In the genomic region with DNA sequence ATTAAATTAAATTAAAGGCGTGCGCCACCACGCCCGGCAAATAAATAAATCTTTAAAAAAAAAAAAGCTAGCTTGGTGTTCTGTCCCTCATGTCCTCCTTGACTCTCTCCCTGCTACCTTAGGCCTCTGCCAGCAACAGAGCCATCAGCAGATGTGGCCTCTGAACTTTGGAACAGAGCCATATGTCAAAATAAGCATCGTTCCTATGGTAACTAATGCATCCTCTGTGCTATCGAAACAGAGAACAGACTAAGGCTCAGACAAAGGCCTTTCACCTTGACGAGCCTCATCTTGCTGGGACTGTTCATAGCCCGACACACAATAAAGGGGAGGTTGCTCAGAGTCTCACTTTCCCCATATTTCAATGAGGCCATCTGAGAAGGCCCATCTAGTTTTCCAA, we compare ENCODE assay signal across 17 mouse cellular contexts. TPM values are rescaled to one million over a fixed set of nuclear protein-coding genes. Genes with fewer than 3 reads are reported as not detected.
A peak's percentile ranks its signal among the peaks of the same experiment; 100 is the strongest.
DNase-seq lines count a peak whose midpoint lies in the region; ATAC-seq lines count a peak whose summit lies in the region.
"Had no signal": no experiment of that assay in that cellular context is flagged by ENCODE, and none has a peak within 500 bp of the region (broad histone marks: within the 10 kb centered on the region; RNA-seq: fewer than 3 reads in every experiment).

No protein-coding gene starts in this region.

- no peak for ATAC-seq in heart, embryonic 16.5 days (replicated peaks; ENCODE audit: extremely low read depth, insufficient read depth, low FRiP score)
- no peak for ATAC-seq in hindbrain, embryonic 13.5 days (ENCODE audit: low FRiP score)
- ATAC-seq: inflammation-experienced regulatory T-cells, adult 6 months; Patski had no signal

- no peak for DNase-seq in heart, adult 11 months
- peak; percentile 43 for DNase-seq in 3T3-L1 (ENCODE audit: low read depth, low spot score)
- peak; percentile 71 for DNase-seq in embryo, embryonic 10 days (ENCODE audit: low spot score)
- DNase-seq in gastrocnemius, postnatal 10 days, result no peak
- no peak for DNase-seq in heart, postnatal 10 days
- DNase-seq in heart, adult 9 months (ENCODE audit: low spot score in 2 of 2), result no peak
- DNase-seq: adrenal gland, adult 8-10 months; kidney, postnatal 36 days; lung, postnatal 4 days had no signal

- H3K36me3 ChIP-seq in heart, embryonic 16.5 days (ENCODE audit: control insufficient read depth, insufficient read depth), result no peaks in the 10 kb centered on the region
- H3K36me3 ChIP-seq in hindbrain, embryonic 13.5 days, result peaks cover 28% of the 10 kb centered on the region

- 0 out of 2 replicates have a peak, but pooled peaks cover 4% of the 10 kb centered on the region for H3K9me3 ChIP-seq in heart, embryonic 16.5 days (replicated peaks; ENCODE audit: control insufficient read depth, low read length)
- H3K9me3 ChIP-seq in hindbrain, embryonic 13.5 days, result no peaks in the 10 kb centered on the region
- H3K9me3 ChIP-seq: embryonic facial prominence, embryonic 15.5 days; heart, embryonic 13.5 days; limb, embryonic 15.5 days had no signal

- H3K27ac ChIP-seq in heart, embryonic 16.5 days (ENCODE audit: low read length), result no peak overlapping the region
- H3K27ac ChIP-seq in hindbrain, embryonic 13.5 days, result peak overlapping the region; percentile 49
- H3K27ac ChIP-seq: embryonic facial prominence, embryonic 15.5 days; heart, embryonic 13.5 days; left cerebral cortex, adult 2 months; limb, embryonic 15.5 days had no signal

- intact Hi-C loops in heart, postnatal 10 days (cut with DNase I), result loop anchor here (5.0 kb wide), 1 partner anchor 221 kb away; no protein-coding TSS in a partner anchor

- no peaks in the 10 kb centered on the region for H3K27me3 ChIP-seq in heart, embryonic 16.5 days (ENCODE audit: control insufficient read depth, insufficient read depth, low read length)
- no peaks in the 10 kb centered on the region for H3K27me3 ChIP-seq in hindbrain, embryonic 13.5 days
- H3K27me3 ChIP-seq: embryonic facial prominence, embryonic 15.5 days; heart, embryonic 13.5 days; limb, embryonic 15.5 days; Patski had no signal

- no peak overlapping the region for H3K4me3 ChIP-seq in heart, embryonic 16.5 days (ENCODE audit: low read length)
- no peak overlapping the region for H3K4me3 ChIP-seq in hindbrain, embryonic 13.5 days
- H3K4me3 ChIP-seq: embryonic facial prominence, embryonic 15.5 days; heart, embryonic 13.5 days; left cerebral cortex, adult 2 months; limb, embryonic 15.5 days had no signal

- WGBS in heart, embryonic 16.5 days, result 79% methylated on average over 8 of the region's 8 CpGs
- 62% methylated on average over 8 of the region's 8 CpGs for WGBS in hindbrain, embryonic 13.5 days

- no peak overlapping the region for H3K4me2 ChIP-seq in heart, embryonic 16.5 days (ENCODE audit: low read depth, low read length)
- no peak overlapping the region for H3K4me2 ChIP-seq in hindbrain, embryonic 13.5 days
- H3K4me2 ChIP-seq: embryonic facial prominence, embryonic 15.5 days; heart, embryonic 13.5 days; limb, embryonic 15.5 days had no signal

- H3K9ac ChIP-seq in heart, embryonic 16.5 days (ENCODE audit: low read length), result 0 out of 2 replicates have a peak overlapping the region, but pooled peaks have one; percentile 6
- H3K9ac ChIP-seq in hindbrain, embryonic 13.5 days, result peak overlapping the region; percentile 20; the same call in 1 of the 2 replicates
- H3K9ac ChIP-seq: embryonic facial prominence, embryonic 15.5 days; heart, embryonic 13.5 days; limb, embryonic 15.5 days had no signal

- H3K4me1 ChIP-seq in heart, embryonic 16.5 days (ENCODE audit: control insufficient read depth, insufficient read depth, low read length), result peaks cover 5% of the 10 kb centered on the region; the same call in 1 of the 2 replicates
- peaks cover 25% of the 10 kb centered on the region for H3K4me1 ChIP-seq in hindbrain, embryonic 13.5 days (replicated peaks)

RNA-seq across cellular contexts. Expression of a gene that starts 4.8 kb away (rescaled TPM):
- polyA plus RNA-seq in heart, embryonic 16.5 days (2015; fragmentation: Nextera tagmentation; extraction: Ambion mirVana), result 20.5 and 25.1 TPM in 2 replicates
- polyA plus RNA-seq in hindbrain, embryonic 13.5 days (2015; fragmentation: Nextera tagmentation; extraction: Ambion mirVana), result 55.7 and 58.3 TPM in 2 replicates
- total RNA-seq in gastrocnemius, postnatal 10 days (2021), result 10 to 100 TPM; 12.0 to 14.6 TPM
- total RNA-seq in heart, postnatal 10 days (2021), result 10 to 100 TPM; 12.5 to 12.6 TPM

RNA-seq across cellular contexts. Expression of a gene that starts 4.9 kb away (rescaled TPM):
- 32.3 and 33.9 TPM in 2 replicates for polyA plus RNA-seq in heart, embryonic 16.5 days (2015; fragmentation: Nextera tagmentation; extraction: Ambion mirVana)
- 43.0 and 43.6 TPM in 2 replicates for polyA plus RNA-seq in hindbrain, embryonic 13.5 days (2015; fragmentation: Nextera tagmentation; extraction: Ambion mirVana)
- 10 to 100 TPM; 12.4 to 13.9 TPM for total RNA-seq in gastrocnemius, postnatal 10 days (2021)
- 10 to 100 TPM; 10.2 to 13.9 TPM for total RNA-seq in heart, postnatal 10 days (2021)

RNA-seq across cellular contexts. Expression of a gene that starts 17.5 kb away (rescaled TPM):
- 0.11 TPM in 1 of 2 replicates, not detected in the other for polyA plus RNA-seq in heart, embryonic 16.5 days (2015; fragmentation: Nextera tagmentation; extraction: Ambion mirVana)
- not detected in 2 replicates for polyA plus RNA-seq in hindbrain, embryonic 13.5 days (2015; fragmentation: Nextera tagmentation; extraction: Ambion mirVana)
- under 1 TPM; 0.23 to 0.41 TPM for total RNA-seq in gastrocnemius, postnatal 10 days (2021)
- total RNA-seq in heart, postnatal 10 days (2021), result under 1 TPM; 0.31 to 0.32 TPM
- polyA plus RNA-seq: heart, embryonic 13.5 days; inflammation-experienced regulatory T-cells, adult 6 months had no signal

RNA-seq across cellular contexts. Expression of a gene that starts 17.7 kb away (rescaled TPM):
- polyA plus RNA-seq in heart, embryonic 16.5 days (2015; fragmentation: Nextera tagmentation; extraction: Ambion mirVana), result 0.27 and 3.9 TPM in 2 replicates
- 0.27 and 0.30 TPM in 2 replicates for polyA plus RNA-seq in hindbrain, embryonic 13.5 days (2015; fragmentation: Nextera tagmentation; extraction: Ambion mirVana)
- total RNA-seq in gastrocnemius, postnatal 10 days (2021), result under 1 TPM in 1 of 2 experiments, not detected in 1; 0.09 TPM
- total RNA-seq in heart, postnatal 10 days (2021), result under 1 TPM; 0.10 to 0.17 TPM
- total RNA-seq: left cerebral cortex, adult 2 months had no signal

RNA-seq across cellular contexts. Expression of a gene that starts 18.0 kb away (rescaled TPM):
- 77.2 and 84.5 TPM in 2 replicates for polyA plus RNA-seq in heart, embryonic 16.5 days (2015; fragmentation: Nextera tagmentation; extraction: Ambion mirVana)
- 128 and 133 TPM in 2 replicates for polyA plus RNA-seq in hindbrain, embryonic 13.5 days (2015; fragmentation: Nextera tagmentation; extraction: Ambion mirVana)
- total RNA-seq in gastrocnemius, postnatal 10 days (2021), result 10 to 100 TPM; 56.4 to 65.4 TPM
- total RNA-seq in heart, postnatal 10 days (2021), result 10 to 100 TPM; 60.5 to 63.5 TPM

Comparison
In these comparisons a context has a peak if more than half of its experiments do, and no peak if none do; other contexts are left out.
1. DNase-seq: peak in 3T3-L1 (single experiment) and embryo, embryonic 10 days (single experiment); none in heart, adult 11 months (single experiment), gastrocnemius, postnatal 10 days (single experiment), heart, postnatal 10 days (0 of 2) and heart, adult 9 months (0 of 2).